Mouse (Mus musculus) kidney, embryonic 14.5 days (tissue): Measurements from ENCODE around the gene Kat2b. TPM values are rescaled to one million over a fixed set of nuclear protein-coding genes. Genes with fewer than 3 reads are reported as not detected.

ENCODE experiments used
- ATAC-seq: fragments of 200-750 bp; cut with Nextera tagmentation; 2 replicates; pipeline ENCODE4 v1.8.0; 2017; ENCODE audit warnings: moderate number of reproducible peaks, mild to moderate bottlenecking, moderate TSS enrichment, moderate library complexity; ENCODE audit not compliant: low FRiP score, low TSS enrichment
- H3K27ac ChIP-seq: fragments of 300-500 bp; sonication (generic); 2 replicates; pipeline ENCODE4 v1.5.1; 2014; ENCODE audit warnings: low read depth, mild to moderate bottlenecking, low read length, moderate library complexity, mixed read lengths
- H3K27me3 ChIP-seq: fragments of 300-500 bp; sonication (generic); 2 replicates; pipeline ENCODE4 v1.6.1; 2014; ENCODE audit warnings: mild to moderate bottlenecking, low read length; ENCODE audit not compliant: control insufficient read depth, insufficient read depth
- H3K36me3 ChIP-seq: fragments of 300-500 bp; sonication (generic); 2 replicates; pipeline ENCODE4 v1.6.1; 2014; ENCODE audit warnings: low read length, mixed read lengths; ENCODE audit not compliant: control insufficient read depth, insufficient read depth
- H3K4me1 ChIP-seq: fragments of 300-500 bp; sonication (generic); 2 replicates; pipeline ENCODE4 v1.6.1; 2014; ENCODE audit warnings: low read length, mixed read lengths; ENCODE audit not compliant: control insufficient read depth, insufficient read depth
- H3K4me2 ChIP-seq: fragments of 300-500 bp; sonication (generic); replicated peaks from 2 replicates; pipeline ENCODE4 v1.6.1; 2014; ENCODE audit warnings: low read depth, mild to moderate bottlenecking, low read length
- H3K4me3 ChIP-seq: fragments of 300-500 bp; sonication (generic); 2 replicates; pipeline ENCODE4 v1.5.1; 2014; ENCODE audit warnings: mild to moderate bottlenecking, low read length
- H3K9ac ChIP-seq: fragments of 300-500 bp; sonication (generic); 2 replicates; pipeline ENCODE4 v1.6.1; 2014; ENCODE audit warnings: low read depth, mild to moderate bottlenecking, low read length, moderate library complexity
- H3K9me3 ChIP-seq: fragments of 300-500 bp; sonication (generic); 2 replicates; pipeline ENCODE4 v1.6.1; 2016; ENCODE audit warnings: low read length; ENCODE audit not compliant: control insufficient read depth
- WGBS: fragments of 180-500 bp; shearing (Covaris S2); extraction: QIAGEN DNeasy Blood & Tissue Kit; methylation state at CpG from one replicate; pipeline ENCODE4 v1.1.7; 2014; 5-methylcytosine and 5-hydroxymethylcytosine counted together
- polyA plus RNA-seq: library from polyadenylated mRNA; unstranded; fragments of >200 nt; fragmentation: Nextera tagmentation; extraction: Ambion mirVana; gene quantifications from 2 replicates; pipeline ENCODE4 v1.2.1, GENCODE M21; 2014

Kat2b gene
- polyA plus RNA-seq, 1 experiment from 2014 or later: 5.8 TPM

DNA sequence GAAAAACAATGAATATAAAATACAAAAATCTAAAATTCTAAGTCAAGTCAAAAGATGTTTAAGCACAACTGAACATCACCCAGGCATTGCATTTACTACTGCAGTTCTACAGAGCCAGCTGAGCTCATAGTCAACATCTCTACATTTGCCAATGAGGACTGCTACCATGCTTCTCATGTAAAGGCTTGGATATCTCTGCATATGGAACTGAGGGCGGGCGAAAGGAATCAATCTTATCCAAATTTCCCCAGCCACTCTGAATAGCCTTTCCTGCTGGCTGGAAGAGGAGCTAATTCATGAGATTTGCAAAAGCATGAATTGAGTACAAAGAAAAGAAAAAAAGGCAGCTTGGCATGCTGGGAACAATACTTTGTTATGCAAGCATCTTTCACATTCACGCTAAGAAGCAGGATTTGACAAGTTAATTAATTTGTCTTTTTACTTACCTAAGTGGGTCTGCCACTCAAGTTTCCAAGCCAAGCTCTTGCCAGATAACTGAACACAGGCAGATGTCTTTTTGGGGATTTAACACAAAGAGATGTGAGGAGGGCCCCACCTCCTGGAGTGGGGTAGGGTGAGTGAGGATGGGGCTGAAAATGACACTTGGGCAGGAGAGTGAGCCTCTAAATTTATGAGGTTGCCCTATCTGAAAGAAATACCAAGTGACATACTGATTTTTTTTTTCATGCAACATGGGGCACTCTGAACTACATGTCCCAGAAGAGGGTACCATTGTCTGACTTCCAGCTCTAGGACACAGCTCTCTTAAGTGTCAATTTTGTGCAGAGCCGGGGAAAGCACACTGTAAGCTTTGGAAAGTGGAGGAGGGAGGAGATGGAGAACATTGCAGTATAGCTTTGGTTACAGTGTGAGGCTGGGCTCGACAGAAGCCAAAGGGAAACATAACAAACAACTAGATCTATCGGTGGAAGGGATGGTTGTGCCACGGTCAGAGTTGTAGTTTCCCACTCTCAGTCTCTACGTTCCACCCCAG is 15.1 kb upstream of the Kat2b start:
- Histone ChIP-seq H3K4me1 (no peaks in the 10 kb centered on the region), H3K9me3 (no peaks in the 10 kb centered on the region), H3K9ac (no peak overlapping the region), H3K27me3 (no peaks in the 10 kb centered on the region), H3K4me3 (no peak overlapping the region), H3K4me2 (no peak overlapping the region), H3K27ac (no peak overlapping the region), H3K36me3 (no peaks in the 10 kb centered on the region)
- WGBS: 80% methylated on average over 8 of the region's 8 CpGs
- no peak for ATAC-seq

DNA sequence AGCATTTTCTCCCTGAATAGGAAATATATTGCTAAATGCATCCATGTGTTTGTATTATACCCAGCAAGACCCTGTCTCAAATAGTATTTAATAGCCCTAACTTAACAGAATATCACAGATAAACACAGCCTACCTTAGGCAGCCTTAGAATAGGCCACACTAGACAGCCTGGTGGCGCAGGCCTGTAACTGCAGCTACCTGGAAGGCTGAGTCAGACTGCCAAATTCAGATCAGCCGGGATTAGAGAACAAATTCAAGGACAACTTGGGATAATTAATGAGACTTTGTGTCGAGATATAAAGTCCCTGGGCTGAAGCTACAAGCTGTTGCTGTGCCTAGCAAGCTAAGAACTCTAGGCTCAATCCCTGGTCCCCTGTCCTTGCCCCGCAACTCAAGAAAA is 12.6 kb upstream of the Kat2b start:
- 76% methylated on average over 4 of the region's 4 CpGs for WGBS
- Histone ChIP-seq H3K4me3 (no peak overlapping the region), H3K27ac (no peak overlapping the region), H3K36me3 (no peaks in the 10 kb centered on the region), H3K9ac (no peak overlapping the region), H3K9me3 (no peaks in the 10 kb centered on the region), H3K27me3 (no peaks in the 10 kb centered on the region), H3K4me1 (no peaks in the 10 kb centered on the region), H3K4me2 (no peak overlapping the region)
- no peak for ATAC-seq

DNA sequence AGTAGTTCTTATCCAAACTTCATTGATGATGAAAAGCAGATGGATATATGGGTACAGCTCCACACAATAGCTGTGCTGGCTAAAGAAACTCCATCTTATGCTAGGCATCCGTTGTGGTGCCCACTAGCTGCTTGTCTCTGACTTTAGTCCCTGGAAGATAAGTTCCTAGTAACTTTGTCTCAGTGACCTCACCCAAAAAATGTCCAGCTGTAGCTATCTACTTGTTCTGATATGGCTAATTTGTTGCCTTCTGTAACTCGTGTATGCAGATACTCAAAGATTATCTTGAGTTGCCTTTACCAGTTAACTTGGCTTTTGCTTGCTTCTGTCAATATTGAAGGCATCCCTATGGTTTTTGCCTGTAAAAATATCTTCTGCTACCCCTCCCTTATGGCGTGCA is 11.8 kb upstream of the Kat2b start:
- 82% methylated on average over 3 of the region's 3 CpGs for WGBS
- ATAC-seq: no peak
- Histone ChIP-seq H3K4me2 (no peak overlapping the region), H3K27ac (no peak overlapping the region), H3K4me3 (no peak overlapping the region), H3K9me3 (no peaks in the 10 kb centered on the region), H3K4me1 (no peaks in the 10 kb centered on the region), H3K27me3 (no peaks in the 10 kb centered on the region), H3K9ac (no peak overlapping the region), H3K36me3 (no peaks in the 10 kb centered on the region)

DNA sequence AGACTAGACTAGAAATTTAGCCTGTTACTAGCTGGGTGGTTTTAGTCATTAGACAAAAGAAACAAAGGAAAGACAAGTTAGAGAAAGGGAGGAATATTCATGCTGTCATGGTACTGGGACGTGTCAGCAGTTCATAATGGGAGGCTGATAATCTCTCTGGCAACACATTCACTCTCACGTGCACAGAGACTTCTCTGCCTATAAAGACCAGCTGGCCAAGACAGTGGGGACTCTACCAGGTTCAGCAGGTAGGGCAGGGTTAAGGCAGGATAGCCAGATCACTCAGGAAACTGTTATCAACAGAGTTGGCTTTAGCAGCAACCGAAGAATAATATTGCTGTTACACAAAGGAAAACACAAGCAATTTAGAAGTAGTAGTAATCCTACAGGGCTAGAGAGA is 9.2 kb upstream of the Kat2b start:
- Histone ChIP-seq H3K36me3 (no peaks in the 10 kb centered on the region), H3K4me1 (no peaks in the 10 kb centered on the region), H3K4me2 (no peak overlapping the region), H3K27me3 (no peaks in the 10 kb centered on the region), H3K27ac (no peak overlapping the region), H3K9ac (no peak overlapping the region), H3K4me3 (no peak overlapping the region), H3K9me3 (no peaks in the 10 kb centered on the region)
- no peak for ATAC-seq
- 67% methylated on average over 3 of the region's 3 CpGs for WGBS

DNA sequence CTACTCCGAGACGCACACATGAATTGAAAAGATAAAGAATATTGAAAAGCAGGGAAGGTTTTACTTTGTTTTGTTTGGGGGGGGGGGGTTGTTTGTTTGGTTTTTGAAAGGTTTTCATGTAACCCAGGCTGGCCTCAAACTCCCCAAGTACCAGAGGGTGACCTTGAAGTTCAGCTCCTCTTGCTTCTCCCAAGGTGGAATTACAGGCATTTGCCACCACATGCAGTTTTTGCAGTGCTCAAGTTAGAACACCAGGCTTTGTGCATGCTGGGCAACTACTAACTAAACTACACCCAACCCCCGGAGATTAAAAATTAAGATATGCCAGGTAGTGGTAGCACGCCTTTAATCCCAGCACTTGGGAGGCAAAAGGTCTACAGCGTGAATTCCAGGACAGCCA is 7.0 kb upstream of the Kat2b start:
- Histone ChIP-seq H3K4me1 (no peaks in the 10 kb centered on the region), H3K9me3 (no peaks in the 10 kb centered on the region), H3K27ac (no peak overlapping the region), H3K27me3 (no peaks in the 10 kb centered on the region), H3K36me3 (no peaks in the 10 kb centered on the region), H3K4me2 (no peak overlapping the region), H3K4me3 (no peak overlapping the region), H3K9ac (no peak overlapping the region)
- no peak for ATAC-seq
- WGBS: 91% methylated on average over 5 of the region's 5 CpGs

DNA sequence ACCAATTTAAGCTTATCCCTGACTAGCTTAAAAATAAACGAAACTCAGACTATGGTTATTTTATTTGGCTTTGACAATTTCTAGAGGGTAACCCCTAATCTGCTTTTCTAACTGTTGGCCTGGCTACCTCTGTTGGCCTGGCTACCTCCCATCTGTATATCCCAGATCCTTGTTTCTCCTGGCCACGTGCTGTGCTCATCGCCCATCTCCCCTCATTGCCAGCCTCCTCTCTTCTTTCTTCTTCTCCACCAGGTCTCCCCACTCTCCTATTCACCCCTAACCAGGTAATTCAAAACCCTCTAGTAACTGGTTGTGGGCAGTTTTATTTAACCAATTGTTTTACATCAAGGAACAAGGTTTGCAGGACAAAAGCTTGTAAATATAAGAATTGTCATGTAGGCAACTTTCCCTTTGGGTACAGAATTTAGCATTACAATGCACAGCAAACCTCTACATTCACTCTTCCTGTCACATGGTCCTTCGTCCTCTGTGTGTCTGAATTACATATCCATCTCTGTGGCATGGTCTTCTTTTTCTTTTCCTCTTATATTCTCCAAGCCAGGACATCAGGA is 5.1 kb upstream of the Kat2b start:
- no peak overlapping the region for H3K4me3 ChIP-seq
- H3K27me3 ChIP-seq: no peaks in the 10 kb centered on the region
- no peak for ATAC-seq
- H3K36me3 ChIP-seq: no peaks in the 10 kb centered on the region
- no peak overlapping the region for H3K9ac ChIP-seq
- peaks cover 4% of the 10 kb centered on the region; the same call in 1 of the 2 replicates for H3K4me1 ChIP-seq
- H3K27ac ChIP-seq: no peak overlapping the region
- H3K9me3 ChIP-seq: no peaks in the 10 kb centered on the region
- no peak overlapping the region for H3K4me2 ChIP-seq
- 91% methylated on average over 4 of the region's 4 CpGs for WGBS

DNA sequence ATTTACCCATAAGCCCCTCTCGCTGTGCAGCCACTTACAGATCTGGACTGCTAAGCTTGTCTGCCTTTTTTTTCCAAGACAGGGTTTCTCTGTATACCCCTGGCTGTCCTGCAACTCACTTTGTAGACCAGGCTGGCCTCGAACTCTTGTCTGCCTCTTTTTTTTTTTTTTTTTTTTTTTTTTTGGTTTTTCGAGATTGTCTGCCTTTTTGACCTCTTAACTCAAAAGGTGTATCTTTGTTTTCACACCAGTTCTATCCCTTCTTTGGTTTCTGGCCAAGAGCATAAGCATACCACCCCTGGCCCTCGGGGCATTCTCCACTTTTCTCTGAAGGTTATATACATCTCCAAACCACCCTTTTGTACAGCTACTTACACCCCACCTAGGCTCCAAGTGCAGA is 1.8 kb upstream of the Kat2b start:
- 86% methylated on average over 4 of the region's 4 CpGs for WGBS
- H3K9ac ChIP-seq: no peak overlapping the region
- no peak overlapping the region for H3K4me3 ChIP-seq
- no peaks in the 10 kb centered on the region for H3K27me3 ChIP-seq
- no peak overlapping the region for H3K4me2 ChIP-seq
- H3K27ac ChIP-seq: no peak overlapping the region
- no peak for ATAC-seq
- H3K36me3 ChIP-seq: no peaks in the 10 kb centered on the region
- H3K9me3 ChIP-seq: no peaks in the 10 kb centered on the region
- H3K4me1 ChIP-seq: peaks cover 21% of the 10 kb centered on the region

DNA sequence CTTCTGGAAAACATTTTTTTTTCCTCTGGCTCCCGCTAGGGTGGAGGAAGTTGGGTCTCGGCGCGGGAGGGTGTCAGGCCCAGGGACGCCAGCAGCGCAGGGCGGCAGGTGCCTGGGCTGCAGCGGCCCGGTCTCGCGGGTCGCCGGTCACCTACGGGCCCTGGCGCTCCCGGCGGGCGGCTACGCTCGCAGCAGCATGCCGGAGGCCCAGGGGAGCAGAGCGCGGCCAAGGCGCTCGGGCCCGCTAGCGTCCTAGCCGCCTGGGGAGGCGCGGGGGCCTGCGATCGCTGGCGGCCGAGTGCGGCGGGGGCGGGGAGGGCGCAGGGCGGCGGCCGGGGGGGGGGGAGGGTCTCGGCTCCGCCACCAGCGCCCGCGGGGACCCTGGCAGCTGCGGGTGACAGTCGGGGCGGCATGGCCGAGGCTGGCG is 271 bp downstream of the Kat2b start:
- no peaks in the 10 kb centered on the region for H3K9me3 ChIP-seq
- WGBS: under 1% methylated on average over 24 of the region's 51 CpGs
- H3K27me3 ChIP-seq: no peaks in the 10 kb centered on the region

More for the DNA sequence above, 271 bp downstream of the Kat2b start:
- no peaks in the 10 kb centered on the region for H3K36me3 ChIP-seq
- H3K4me1 ChIP-seq: peaks cover 28% of the 10 kb centered on the region
- peak overlapping the region; percentile 93 for H3K9ac ChIP-seq
- H3K4me2 ChIP-seq: peak overlapping the region; percentile 98
- peak; percentile 76 for ATAC-seq
- peak overlapping the region; percentile 88 for H3K27ac ChIP-seq
- peak overlapping the region; percentile 86 for H3K4me3 ChIP-seq
